Mouse (Mus musculus) myocyte (in vitro differentiated cells): ENCODE measurements around the gene Sh3pxd2a. TPM values are rescaled to one million over a fixed set of nuclear protein-coding genes. Genes with fewer than 3 reads are reported as not detected.

ENCODE experiments used
- H3K27me3 ChIP-seq: one replicate; pipeline ENCODE4 v1.6.1; 2011; ENCODE audit not compliant: control insufficient read depth, insufficient read depth, insufficient read length
- H3K36me3 ChIP-seq: one replicate; pipeline ENCODE4 v1.6.1; 2011; ENCODE audit not compliant: control insufficient read depth, insufficient read depth
- H3K4me2 ChIP-seq: one replicate; pipeline ENCODE4 v1.6.1; 2011; ENCODE audit warnings: low read depth, control low read depth
- H3K4me3 ChIP-seq: one replicate; pipeline ENCODE4 v1.5.1; 2011; ENCODE audit warnings: mild to moderate bottlenecking, control low read depth, moderate library complexity
- H3K79me2 ChIP-seq: one replicate; pipeline ENCODE4 v1.6.1; 2011; ENCODE audit not compliant: control insufficient read depth, insufficient read depth
- H3ac ChIP-seq: one replicate; pipeline ENCODE4 v1.6.1; 2011; ENCODE audit not compliant: control insufficient read depth, insufficient read length
- CEBPB ChIP-seq: IDR thresholded peaks from 2 replicates; pipeline ENCODE4 v1.6.1; 2011; ENCODE audit warnings: mild to moderate bottlenecking, moderate library complexity; ENCODE audit not compliant: poor library complexity, insufficient read depth, severe bottlenecking
- E2F4 ChIP-seq: IDR thresholded peaks from one replicate; pipeline ENCODE4 v1.6.1; 2011; ENCODE audit warnings: mild to moderate bottlenecking, control low read depth, moderate library complexity; ENCODE audit not compliant: insufficient read depth
- MAX ChIP-seq: IDR thresholded peaks from one replicate; pipeline ENCODE4 v1.6.1; 2011; ENCODE audit warnings: low read depth, mild to moderate bottlenecking, control low read depth
- MYOD1 ChIP-seq, 3 experiments: IDR thresholded peaks; one replicate each; pipeline ENCODE4 v1.6.1; 2011; ENCODE audit warnings: control low read depth in 2 of 3, low read depth in 2 of 3, mild to moderate bottlenecking in 2 of 3, moderate library complexity in 1 of 3; ENCODE audit not compliant: insufficient read length in 2 of 3, control insufficient read depth in 1 of 3
- MYOG ChIP-seq, 3 experiments: IDR thresholded peaks; one replicate each; pipeline ENCODE4 v1.6.1; 2011; ENCODE audit warnings: control low read depth in 2 of 3, low read depth in 2 of 3, mild to moderate bottlenecking in 2 of 3; ENCODE audit not compliant: insufficient read length in 2 of 3, control insufficient read depth in 1 of 3, insufficient read depth in 1 of 3
- POLR2A ChIP-seq: IDR thresholded peaks from one replicate; pipeline ENCODE4 v1.6.1; 2011; ENCODE audit warnings: low read depth, mild to moderate bottlenecking, control low read depth, moderate library complexity; ENCODE audit not compliant: insufficient read length
- POLR2AphosphoS2 ChIP-seq: IDR thresholded peaks from one replicate; pipeline ENCODE4 v1.6.1; 2011; ENCODE audit warnings: low read depth, control low read depth; ENCODE audit not compliant: insufficient read length
- REST ChIP-seq: IDR thresholded peaks from one replicate; pipeline ENCODE4 v1.6.1; 2011; ENCODE audit warnings: mild to moderate bottlenecking, control low read depth, moderate library complexity; ENCODE audit not compliant: insufficient read depth, insufficient read length
- SRF ChIP-seq: IDR thresholded peaks from one replicate; pipeline ENCODE4 v1.6.1; 2011; ENCODE audit warnings: low read depth; ENCODE audit not compliant: control insufficient read depth, insufficient read length
- TCF12 ChIP-seq: IDR thresholded peaks from one replicate; pipeline ENCODE4 v1.6.1; 2011; ENCODE audit warnings: mild to moderate bottlenecking, control low read depth; ENCODE audit not compliant: poor library complexity, insufficient read depth, severe bottlenecking
- TCF3 ChIP-seq: IDR thresholded peaks from one replicate; pipeline ENCODE4 v1.6.1; 2011; ENCODE audit warnings: low read depth, control low read depth; ENCODE audit not compliant: insufficient read length
- USF1 ChIP-seq: IDR thresholded peaks from one replicate; pipeline ENCODE4 v1.6.1; 2011; ENCODE audit warnings: low read depth, mild to moderate bottlenecking, control low read depth, moderate library complexity
- polyA plus RNA-seq: library from polyadenylated mRNA; unstranded; fragments of >200 nt; fragmentation: generic; extraction: Trizol; gene quantifications from one replicate; pipeline ENCODE4 v1.2.1, GENCODE M21; 2012; ENCODE audit warnings: missing spikeins

Gene Sh3pxd2a
- polyA plus RNA-seq, 1 experiment = 59.5 TPM

DNA sequence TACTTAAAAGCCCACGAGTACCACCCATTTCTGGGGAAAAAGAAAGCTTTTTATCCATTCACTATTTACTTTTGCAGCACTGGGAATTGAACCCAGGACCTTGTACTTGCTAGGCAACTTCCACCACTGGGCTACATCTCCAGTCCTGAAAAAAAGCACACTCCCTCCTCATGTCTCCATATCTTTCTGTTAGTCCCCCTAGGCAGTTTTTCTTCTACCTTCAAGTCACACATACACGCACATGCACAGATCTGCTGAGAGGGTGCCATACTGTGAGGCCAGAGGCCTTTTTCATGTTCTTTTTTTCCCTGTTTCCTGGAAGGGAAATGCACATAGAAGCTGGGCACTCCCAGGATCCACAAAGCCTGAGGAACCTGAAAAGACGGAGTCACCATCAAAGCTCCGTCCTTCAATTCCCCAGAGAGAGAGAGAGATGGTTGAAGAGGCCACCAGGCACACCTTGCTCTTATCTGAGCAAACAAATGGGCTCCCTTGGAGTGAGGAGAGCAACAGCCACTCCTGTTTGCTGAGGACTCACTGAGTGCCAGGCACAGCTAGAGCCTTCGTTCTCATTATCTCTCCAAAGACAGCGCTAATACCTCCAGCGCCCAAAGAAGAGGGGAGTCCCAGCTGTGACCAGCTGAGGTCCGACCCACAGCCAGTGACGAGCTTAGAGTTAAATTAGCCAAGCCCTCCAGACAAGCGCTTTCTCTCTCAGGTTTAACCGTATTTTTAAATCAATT lies 32.8 kb downstream of the Sh3pxd2a start:
- Histone ChIP-seq H3K27me3 (no peaks in the 10 kb centered on the region), H3ac (no peak overlapping the region), H3K36me3 (no peaks in the 10 kb centered on the region), H3K4me3 (no peak overlapping the region), H3K4me2 (no peak overlapping the region), H3K79me2 (peaks cover 16% of the 10 kb centered on the region)
- no peak for TF ChIP-seq USF1
- TF ChIP-seq POLR2A = no peak
- TF ChIP-seq CEBPB = no peak
- no peak for TF ChIP-seq MYOD1 (IDR thresholded peaks at IDR 0.05; ENCODE audit: control insufficient read depth in 1 of 3, insufficient read length in 2 of 3, low read depth in 2 of 3)
- TF ChIP-seq REST = no peak
- no peak for TF ChIP-seq POLR2AphosphoS2

DNA sequence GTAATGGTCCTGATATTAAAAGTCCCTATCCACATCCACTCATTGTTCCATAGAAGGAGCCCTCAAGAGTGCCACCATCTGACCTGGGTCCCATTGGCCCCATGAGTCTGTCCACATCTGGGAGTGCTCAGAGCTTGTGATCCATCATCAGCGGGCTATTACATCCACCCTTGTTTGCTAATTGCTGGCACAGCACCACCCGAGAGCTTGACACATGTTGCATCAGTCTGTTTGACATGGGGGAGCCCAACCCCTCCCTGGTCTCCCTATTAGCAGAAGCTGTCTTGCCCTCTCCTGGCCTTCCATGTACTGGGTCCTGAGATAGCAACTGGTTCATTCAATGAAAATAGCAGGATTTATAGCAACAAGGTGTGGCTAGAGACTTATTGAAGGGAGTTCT lies 34.0 kb downstream of the Sh3pxd2a start:
- Histone ChIP-seq H3K36me3 (peaks cover 4% of the 10 kb centered on the region), H3K4me2 (peak overlapping the region; percentile 58), H3K27me3 (no peaks in the 10 kb centered on the region), H3K4me3 (no peak overlapping the region), H3K79me2 (peaks cover 19% of the 10 kb centered on the region), H3ac (no peak overlapping the region)
- TF ChIP-seq CEBPB (peak; percentile 84; the same call in 1 of the 2 replicates), REST (no peak), E2F4 (no peak), USF1 (no peak)

DNA sequence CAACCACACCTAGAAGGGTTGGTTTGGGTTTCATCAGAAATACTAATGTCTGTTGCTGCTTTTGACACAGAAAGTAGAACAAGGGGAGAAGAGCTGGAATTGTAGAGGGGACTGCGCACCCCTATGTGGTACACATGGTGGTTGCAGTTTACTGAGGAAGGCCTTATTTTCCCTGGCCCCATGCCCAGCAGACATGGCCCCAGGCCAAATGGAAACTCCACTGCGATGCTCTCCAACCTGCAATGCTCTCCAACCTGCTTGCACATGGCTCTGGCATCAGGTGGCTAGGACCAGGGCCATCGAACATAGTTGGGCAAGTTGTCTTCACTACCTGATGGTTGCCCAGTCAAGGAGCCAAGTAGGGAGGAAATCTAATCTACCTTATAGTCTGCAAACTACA lies 35.0 kb downstream of the Sh3pxd2a start:
- Histone ChIP-seq H3K79me2 (peaks cover 19% of the 10 kb centered on the region), H3K36me3 (peaks cover 4% of the 10 kb centered on the region), H3K4me3 (no peak overlapping the region), H3K27me3 (no peaks in the 10 kb centered on the region), H3K4me2 (peak overlapping the region; percentile 58), H3ac (no peak overlapping the region)
- no peak for TF ChIP-seq MAX
- TF ChIP-seq SRF = no peak
- no peak for TF ChIP-seq TCF3
- TF ChIP-seq POLR2AphosphoS2 = no peak
- no peak for TF ChIP-seq REST
- no peak for TF ChIP-seq USF1
- no peak for TF ChIP-seq CEBPB
- TF ChIP-seq E2F4 = no peak
- TF ChIP-seq TCF12 = no peak
- TF ChIP-seq MYOG (IDR thresholded peaks at IDR 0.05; ENCODE audit: control insufficient read depth in 1 of 3, insufficient read depth in 1 of 3, insufficient read length in 2 of 3, low read depth in 2 of 3) = no peak
- no peak for TF ChIP-seq POLR2A
- no peak for TF ChIP-seq MYOD1 (IDR thresholded peaks at IDR 0.05; ENCODE audit: control insufficient read depth in 1 of 3, insufficient read length in 2 of 3, low read depth in 2 of 3)

DNA sequence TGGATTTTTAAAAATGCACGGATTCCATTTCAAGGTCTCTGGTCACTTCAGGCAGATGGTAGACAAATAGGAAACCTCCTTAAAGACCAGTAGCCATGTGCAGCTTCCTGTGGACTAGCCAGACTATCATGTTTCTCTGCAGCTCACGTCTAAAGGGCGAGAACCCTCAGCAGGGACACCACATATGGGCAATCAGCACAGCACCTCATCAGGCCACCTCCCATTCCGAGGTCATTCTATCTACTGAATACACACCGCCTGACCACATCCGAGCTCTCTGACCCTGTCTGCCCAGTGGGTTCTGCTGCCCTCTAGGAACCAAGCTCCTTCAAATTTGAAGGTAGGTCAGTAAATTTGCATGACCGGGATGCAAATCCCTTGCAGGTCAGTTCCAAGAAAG lies 35.4 kb downstream of the Sh3pxd2a start:
- Histone ChIP-seq H3K4me2 (peak overlapping the region; percentile 58), H3K36me3 (peaks cover 6% of the 10 kb centered on the region), H3ac (no peak overlapping the region), H3K79me2 (peaks cover 15% of the 10 kb centered on the region), H3K4me3 (no peak overlapping the region), H3K27me3 (no peaks in the 10 kb centered on the region)
- TF ChIP-seq TCF12 (no peak), SRF (peak; percentile 95), MYOG (IDR thresholded peaks at IDR 0.05; ENCODE audit: control insufficient read depth in 1 of 3, insufficient read depth in 1 of 3, insufficient read length in 2 of 3, low read depth in 2 of 3) (peak in 1 of 3 experiments; percentile 14)

DNA sequence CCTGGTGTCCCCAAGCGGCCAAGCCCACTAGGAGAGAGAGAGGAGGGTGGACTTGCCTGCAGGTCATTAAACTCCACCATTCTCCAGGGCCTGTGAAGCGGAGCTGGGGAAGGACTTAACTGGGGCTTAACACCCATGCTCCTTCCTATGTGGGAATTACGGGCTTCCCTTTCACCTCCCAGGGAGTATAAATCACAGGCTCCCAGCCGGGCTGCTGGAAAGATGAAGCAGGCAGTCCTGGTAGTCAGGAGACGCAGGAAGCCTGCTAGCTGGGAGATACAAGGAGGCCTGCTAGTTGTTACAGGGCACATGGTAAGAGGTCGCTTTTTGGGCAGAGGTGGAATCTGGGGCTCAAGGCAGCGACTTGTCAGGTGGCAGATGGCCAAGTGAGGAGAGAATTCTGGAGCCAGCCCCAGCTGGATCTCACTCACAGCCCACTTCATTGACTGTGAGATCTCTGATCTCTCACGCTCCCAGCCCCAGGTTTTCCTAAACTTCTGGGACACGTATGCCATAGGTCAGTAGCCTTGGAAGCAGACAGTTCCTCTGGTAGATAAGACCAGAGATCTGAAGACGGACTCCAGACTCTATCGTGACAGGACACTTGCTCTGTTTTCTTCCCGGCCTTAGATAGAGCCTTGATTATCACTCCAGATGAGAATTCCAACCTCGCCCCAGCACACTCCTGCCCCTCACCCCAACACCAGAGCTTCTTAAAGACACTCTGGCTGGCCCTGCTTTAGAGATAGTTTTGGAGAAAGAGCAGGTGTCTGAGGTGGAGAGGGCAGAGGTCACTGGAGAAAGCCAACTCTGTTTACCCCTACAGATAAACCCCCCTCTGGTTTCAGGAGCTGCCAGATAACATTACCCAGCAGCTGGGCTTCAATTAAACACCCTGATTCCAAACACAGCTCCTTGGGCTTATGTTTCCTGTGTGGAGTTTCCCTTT lies 36.1 kb downstream of the Sh3pxd2a start:
- Histone ChIP-seq H3ac (no peak overlapping the region), H3K79me2 (peaks cover 12% of the 10 kb centered on the region), H3K4me2 (peak overlapping the region; percentile 58), H3K4me3 (no peak overlapping the region), H3K36me3 (peaks cover 10% of the 10 kb centered on the region), H3K27me3 (no peaks in the 10 kb centered on the region)
- TF ChIP-seq E2F4 (no peak), MYOD1 (IDR thresholded peaks at IDR 0.05; ENCODE audit: control insufficient read depth in 1 of 3, insufficient read length in 2 of 3, low read depth in 2 of 3) (peak in 1 of 3 experiments; percentile 49), MYOG (IDR thresholded peaks at IDR 0.05; ENCODE audit: control insufficient read depth in 1 of 3, insufficient read depth in 1 of 3, insufficient read length in 2 of 3, low read depth in 2 of 3) (peak in 1 of 3 experiments; percentile 53)
